Comparison of ENCODE assay signal across 11 mouse cellular contexts in the genomic region with DNA sequence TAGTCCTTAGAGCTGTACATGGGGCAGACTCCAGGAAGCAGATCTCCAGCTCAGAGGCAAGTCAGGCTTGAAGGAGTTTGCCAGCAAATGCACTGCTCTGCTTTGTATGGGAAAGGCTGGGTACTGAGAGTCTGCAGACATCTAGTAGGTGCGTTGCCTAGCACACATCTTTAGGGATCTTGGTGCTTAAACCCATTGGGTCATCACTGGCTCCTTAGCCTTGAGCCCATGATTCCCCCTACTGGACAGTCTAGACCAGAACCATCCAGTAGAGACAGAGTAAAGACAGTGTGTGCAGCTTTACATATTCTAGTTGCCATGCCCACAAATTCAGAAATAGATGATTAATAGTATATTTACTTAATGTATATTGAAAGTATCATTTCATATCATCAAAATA. TPM values are rescaled to one million over a fixed set of nuclear protein-coding genes. Genes with fewer than 3 reads are reported as not detected.
DNase-seq lines count a peak whose midpoint lies in the region; ATAC-seq and TF ChIP-seq lines count a peak whose summit lies in the region.
"Had no signal": no experiment of that assay in that cellular context is flagged by ENCODE, and none has a peak within 500 bp of the region (broad histone marks: within the 10 kb centered on the region; RNA-seq: fewer than 3 reads in every experiment).

No protein-coding gene starts in this region.

- H3K4me2 ChIP-seq in hindbrain, postnatal 0 days (ENCODE audit: low read depth, low read length): no peak overlapping the region
- no peak overlapping the region for H3K4me2 ChIP-seq in hindbrain, embryonic 16.5 days (ENCODE audit: low read length)
- H3K4me2 ChIP-seq in limb, embryonic 12.5 days: no peak overlapping the region
- H3K4me2 ChIP-seq: hindbrain, embryonic 12.5 days; midbrain, embryonic 12.5 days had no signal

- no peak overlapping the region for H3K9ac ChIP-seq in hindbrain, postnatal 0 days (replicated peaks; ENCODE audit: low read length)
- no peak overlapping the region for H3K9ac ChIP-seq in hindbrain, embryonic 16.5 days (ENCODE audit: low read depth, low read length)
- no peak overlapping the region for H3K9ac ChIP-seq in limb, embryonic 12.5 days (replicated peaks)
- H3K9ac ChIP-seq: hindbrain, embryonic 12.5 days; midbrain, embryonic 12.5 days had no signal

- no peaks in the 10 kb centered on the region for H3K9me3 ChIP-seq in hindbrain, postnatal 0 days (ENCODE audit: low read length)
- no peaks in the 10 kb centered on the region for H3K9me3 ChIP-seq in hindbrain, embryonic 16.5 days (ENCODE audit: control insufficient read depth, low read length)
- no peaks in the 10 kb centered on the region for H3K9me3 ChIP-seq in limb, embryonic 12.5 days
- H3K9me3 ChIP-seq: hindbrain, embryonic 12.5 days; midbrain, embryonic 12.5 days had no signal

- WGBS in hindbrain, postnatal 0 days: 81% methylated on average over 1 of the region's 1 CpGs
- 80% methylated on average over 1 of the region's 1 CpGs for WGBS in hindbrain, embryonic 16.5 days
- WGBS in limb, embryonic 12.5 days: 93% methylated on average over 1 of the region's 1 CpGs

- TF ChIP-seq CTCF in hindbrain, postnatal 0 days (IDR thresholded peaks at IDR 0.05; ENCODE audit: low read depth): peak; percentile 55

- no peaks in the 10 kb centered on the region for H3K27me3 ChIP-seq in hindbrain, postnatal 0 days (ENCODE audit: insufficient read depth, low read length)
- H3K27me3 ChIP-seq in hindbrain, embryonic 16.5 days (replicated peaks; ENCODE audit: control insufficient read depth, insufficient read depth, low read length): no peaks in the 10 kb centered on the region
- no peaks in the 10 kb centered on the region for H3K27me3 ChIP-seq in limb, embryonic 12.5 days
- H3K27me3 ChIP-seq: hindbrain, embryonic 12.5 days had no signal

- H3K4me3 ChIP-seq in hindbrain, postnatal 0 days (ENCODE audit: low read length): no peak overlapping the region
- H3K4me3 ChIP-seq in hindbrain, embryonic 16.5 days (ENCODE audit: low read length): no peak overlapping the region
- no peak overlapping the region for H3K4me3 ChIP-seq in limb, embryonic 12.5 days (replicated peaks)
- H3K4me3 ChIP-seq: hindbrain, embryonic 12.5 days; midbrain, embryonic 12.5 days had no signal

- no peak overlapping the region; the same call in 1 of the 2 replicates for H3K27ac ChIP-seq in hindbrain, postnatal 0 days
- no peak overlapping the region for H3K27ac ChIP-seq in hindbrain, embryonic 16.5 days (ENCODE audit: low read depth, low read length)
- H3K27ac ChIP-seq in limb, embryonic 12.5 days: peak overlapping the region; percentile 78; the same call in 1 of the 2 replicates
- H3K27ac ChIP-seq: hindbrain, embryonic 12.5 days; midbrain, embryonic 12.5 days had no signal

- DNase-seq in hindbrain, postnatal 0 days (ENCODE audit: low spot score): no peak
- DNase-seq in thymus, postnatal 25 days: peak; percentile 5
- DNase-seq in thymus, postnatal 4 days: no peak
- no peak for DNase-seq in left cerebral cortex, postnatal 14 days (ENCODE audit: low spot score in 2 of 2)
- no peak for DNase-seq in urinary bladder, postnatal 14 days (ENCODE audit: low spot score)
- DNase-seq: cerebellum, adult 8-10 months had no signal

- 0 out of 2 replicates have a peak, but pooled peaks cover 8% of the 10 kb centered on the region for H3K4me1 ChIP-seq in hindbrain, postnatal 0 days (ENCODE audit: insufficient read depth, low read length)
- peaks cover 9% of the 10 kb centered on the region for H3K4me1 ChIP-seq in hindbrain, embryonic 16.5 days (ENCODE audit: control insufficient read depth, insufficient read depth, low read depth, low read length)
- peaks cover 45% of the 10 kb centered on the region for H3K4me1 ChIP-seq in limb, embryonic 12.5 days (replicated peaks)

- H3K36me3 ChIP-seq in hindbrain, postnatal 0 days (ENCODE audit: insufficient read depth, low read length): no peaks in the 10 kb centered on the region
- no peaks in the 10 kb centered on the region for H3K36me3 ChIP-seq in hindbrain, embryonic 16.5 days (ENCODE audit: control insufficient read depth, insufficient read depth, low read length)
- H3K36me3 ChIP-seq in limb, embryonic 12.5 days: no peaks in the 10 kb centered on the region
- H3K36me3 ChIP-seq: hindbrain, embryonic 12.5 days; midbrain, embryonic 12.5 days had no signal

- ATAC-seq in hindbrain, postnatal 0 days: no peak
- ATAC-seq in hindbrain, embryonic 16.5 days: no peak
- no peak for ATAC-seq in limb, embryonic 12.5 days (ENCODE audit: insufficient number of reproducible peaks, insufficient read depth, low FRiP score, low TSS enrichment, low read depth)
- ATAC-seq: forebrain, embryonic 14.5 days had no signal

- intact Hi-C loops in left cerebral cortex, postnatal 14 days (cut with DNase I): no loop called here

RNA-seq across cellular contexts. Expression of a gene that starts 3.5 kb away (rescaled TPM):
- total RNA-seq in hindbrain, postnatal 0 days (2014; rRNA removed): 23.6 and 28.6 TPM in 2 replicates
- 21.7 and 23.7 TPM in 2 replicates for polyA plus RNA-seq in hindbrain, postnatal 0 days (2015; fragmentation: Nextera tagmentation; extraction: Ambion mirVana)
- 25.2 and 27.4 TPM in 2 replicates for polyA plus RNA-seq in hindbrain, embryonic 16.5 days (2015; fragmentation: Nextera tagmentation; extraction: Ambion mirVana)
- 31.5 and 33.6 TPM in 2 replicates for polyA plus RNA-seq in limb, embryonic 12.5 days (2016; fragmentation: Nextera tagmentation; extraction: Ambion mirVana)
- total RNA-seq in left cerebral cortex, postnatal 14 days (2021): 10 to 100 TPM; 23.7 to 25.9 TPM
